Mouse (Mus musculus) layer of hippocampus, postnatal 10 days (tissue): ENCODE measurements at regions not wholly inside any gene's neighbourhood (a gene's known extent, or its start where the extent isn't known, plus 50 kb on each side); places are given as distances from the start of the nearest gene placed in this dataset.
A peak's percentile ranks its signal among the peaks of the same experiment; 100 is the strongest.

Source experiments
- DNase-seq, 2 experiments: peaks; one replicate each; pipeline ENCODE4 v3.0.0; 2021; ENCODE audit warnings: low spot score in 2 of 2

GRCm38 (mm10) chr1:62872771-62873170 is 169.7 kb downstream of the Nrp2 start:
- DNase-seq, result peak in 1 of 2 experiments; percentile 10

- DNase-seq, result peak in 1 of 2 experiments; percentile 7
These were observed 172.5 kb downstream of the Nrp2 start for GRCm38 (mm10) chr1:62875631-62876030.

- DNase-seq, result no peak
These were observed 173.6 kb downstream of the Nrp2 start for GRCm38 (mm10) chr1:62876685-62877084.

- peak in 1 of 2 experiments; percentile 7 for DNase-seq
These were observed 177.8 kb downstream of the Nrp2 start for GRCm38 (mm10) chr1:62880882-62881291.

GRCm38 (mm10) chr1:62881477-62881876 is 178.4 kb downstream of the Nrp2 start:
- peak in 1 of 2 experiments; percentile 5 for DNase-seq

GRCm38 (mm10) chr1:62882028-62882427 is 178.9 kb downstream of the Nrp2 start:
- DNase-seq, result no peak

GRCm38 (mm10) chr1:62884876-62885480 is 181.9 kb downstream of the Nrp2 start:
- DNase-seq, result peak in 1 of 2 experiments; percentile 27

GRCm38 (mm10) chr1:62887585-62888483 is 184.7 kb downstream of the Nrp2 start:
- DNase-seq, result peak in 1 of 2 experiments; percentile 5

GRCm38 (mm10) chr1:62901375-62901774 is 198.3 kb downstream of the Nrp2 start:
- no peak for DNase-seq

GRCm38 (mm10) chr1:62901871-62902270 is 198.8 kb downstream of the Nrp2 start:
- no peak for DNase-seq

- no peak for DNase-seq
These were observed 199.9 kb downstream of the Nrp2 start for GRCm38 (mm10) chr1:62902931-62903453.

- no peak for DNase-seq
These were observed 202.7 kb downstream of the Nrp2 start for GRCm38 (mm10) chr1:62905739-62906138.

GRCm38 (mm10) chr1:62907243-62907642 is 204.2 kb downstream of the Nrp2 start:
- no peak for DNase-seq
